Mouse (Mus musculus) right cerebral cortex, postnatal 10 days (tissue): ENCODE data around the gene Ap5m1.
"Not testable (repeated sequence)": the region's sequence is repeated elsewhere in the genome, so short reads cannot be mapped to it uniquely, and the experiment has no call there.

Experiments
- DNase-seq, 2 experiments: peaks; one replicate each; pipeline ENCODE4 v3.0.0; 2021; ENCODE audit warnings: low spot score in 2 of 2

Gene Ap5m1

GRCm38 (mm10) chr14:49065529-49066273, at the start of gene Ap5m1:
TSS of gene Ap5m1 (plus strand) at chr14:49066097.
- DNase-seq, result peak; percentile 44 to 52

- no peak for DNase-seq
Observed at GRCm38 (mm10) chr14:49019765-49020164, 46.1 kb upstream of the Ap5m1 start.

- DNase-seq, result no peak
Observed at GRCm38 (mm10) chr14:49027040-49027778, 38.7 kb upstream of the Ap5m1 start.

GRCm38 (mm10) chr14:49027779-49028368, 38.0 kb upstream of the Ap5m1 start:
- DNase-seq, result no peak

GRCm38 (mm10) chr14:49028991-49029390, 36.9 kb upstream of the Ap5m1 start:
- DNase-seq, result no peak

- DNase-seq, result no peak
Observed at GRCm38 (mm10) chr14:49045610-49046009, 20.3 kb upstream of the Ap5m1 start.

GRCm38 (mm10) chr14:49049492-49049891, 16.4 kb upstream of the Ap5m1 start:
- DNase-seq, result no peak

- no peak for DNase-seq
Observed at GRCm38 (mm10) chr14:49063838-49064237, 2.1 kb upstream of the Ap5m1 start.

GRCm38 (mm10) chr14:49066274-49066823, 452 bp downstream of the Ap5m1 start, which contains the start of gene Exoc5:
TSS of gene Exoc5 (minus strand) at chr14:49066653.
- peak; percentile 97 to 98 for DNase-seq

- no peak for DNase-seq
Observed at GRCm38 (mm10) chr14:49072837-49073236, 6.9 kb downstream of the Ap5m1 start.

- DNase-seq, result no peak
Observed at GRCm38 (mm10) chr14:49073896-49074295, 8.0 kb downstream of the Ap5m1 start.

- no peak for DNase-seq
Observed at GRCm38 (mm10) chr14:49074361-49074760, 8.5 kb downstream of the Ap5m1 start.

GRCm38 (mm10) chr14:49078820-49079219, 12.9 kb downstream of the Ap5m1 start:
- no peak for DNase-seq

GRCm38 (mm10) chr14:49086522-49086921, 20.6 kb downstream of the Ap5m1 start:
- DNase-seq, result no peak

- DNase-seq, result no peak
Observed at GRCm38 (mm10) chr14:49088155-49089048, 22.5 kb downstream of the Ap5m1 start.

GRCm38 (mm10) chr14:49089461-49090058, 23.7 kb downstream of the Ap5m1 start:
- no peak for DNase-seq

GRCm38 (mm10) chr14:49090102-49090501, 24.2 kb downstream of the Ap5m1 start:
- DNase-seq, result no peak

- no peak for DNase-seq
Observed at GRCm38 (mm10) chr14:49091277-49091676, 25.4 kb downstream of the Ap5m1 start.

- DNase-seq, result not testable (repeated sequence)
Observed at GRCm38 (mm10) chr14:49091755-49092154, 25.9 kb downstream of the Ap5m1 start.

GRCm38 (mm10) chr14:49118381-49118780, 52.5 kb downstream of the Ap5m1 start:
- peak; percentile 58 to 79 for DNase-seq

- no peak for DNase-seq
Observed at GRCm38 (mm10) chr14:49121723-49122122, 55.8 kb downstream of the Ap5m1 start.
